Mouse (Mus musculus) stomach, postnatal 0 days (tissue): ENCODE data around the gene Cav1. TPM values are rescaled to one million over a fixed set of nuclear protein-coding genes. Genes with fewer than 3 reads are reported as not detected.

Source experiments
- ATAC-seq: fragments of 200-750 bp; cut with Nextera tagmentation; 2 replicates; pipeline ENCODE4 v1.8.0; 2017; ENCODE audit not compliant: low FRiP score, low TSS enrichment
- DNase-seq: peaks from one replicate; pipeline ENCODE4 v3.0.0-alpha.2; 2016; ENCODE audit warnings: low spot score
- H3K27ac ChIP-seq: fragments of 300-500 bp; sonication (generic); replicated peaks from 2 replicates; pipeline ENCODE4 v1.5.1; 2014; ENCODE audit warnings: mild to moderate bottlenecking, control low read depth
- H3K27me3 ChIP-seq: fragments of 300-500 bp; sonication (generic); 2 replicates; pipeline ENCODE4 v1.6.1; 2014; ENCODE audit warnings: low read length; ENCODE audit not compliant: control insufficient read depth, insufficient read depth
- H3K36me3 ChIP-seq: fragments of 300-500 bp; sonication (generic); 2 replicates; pipeline ENCODE4 v1.6.1; 2014; ENCODE audit warnings: low read length, mixed read lengths; ENCODE audit not compliant: control insufficient read depth, insufficient read depth
- H3K4me1 ChIP-seq: fragments of 300-500 bp; sonication (generic); replicated peaks from 2 replicates; pipeline ENCODE4 v1.6.1; 2014; ENCODE audit warnings: antibody characterized with exemption; ENCODE audit not compliant: control insufficient read depth, insufficient read depth
- H3K4me2 ChIP-seq: fragments of 300-500 bp; sonication (generic); replicated peaks from 2 replicates; pipeline ENCODE4 v1.6.1; 2014; ENCODE audit warnings: low read depth, mild to moderate bottlenecking, control low read depth, moderate library complexity
- H3K4me3 ChIP-seq: fragments of 300-500 bp; sonication (generic); 2 replicates; pipeline ENCODE4 v1.5.1; 2014; ENCODE audit warnings: low read depth, low read length, control low read depth
- H3K9ac ChIP-seq: fragments of 300-500 bp; sonication (generic); 2 replicates; pipeline ENCODE4 v1.6.1; 2014; ENCODE audit warnings: mild to moderate bottlenecking, low read length, control low read depth, mixed read lengths
- H3K9me3 ChIP-seq: fragments of 300-500 bp; sonication (generic); 2 replicates; pipeline ENCODE4 v1.6.1; 2016; ENCODE audit warnings: low read length; ENCODE audit not compliant: control insufficient read depth
- CTCF ChIP-seq: IDR thresholded peaks from 2 replicates; pipeline ENCODE4 v1.5.1; 2016; ENCODE audit warnings: antibody characterized with exemption, low read depth, mild to moderate bottlenecking, moderate library complexity
- EP300 ChIP-seq: optimal IDR thresholded peaks from 2 replicates; pipeline ENCODE3; 2016; ENCODE audit warnings: antibody characterized with exemption
- WGBS: fragments of 180-500 bp; shearing (Covaris S2); extraction: QIAGEN DNeasy Blood & Tissue Kit; methylation state at CpG from one replicate; pipeline ENCODE4 v1.1.7; 2014; 5-methylcytosine and 5-hydroxymethylcytosine counted together
- polyA plus RNA-seq: library from polyadenylated mRNA; unstranded; fragments of >200 nt; fragmentation: Nextera tagmentation; extraction: Ambion mirVana; gene quantifications from 2 replicates; pipeline ENCODE4 v1.2.1, GENCODE M21; 2015

The Cav1 gene
- polyA plus RNA-seq, 1 experiment from 2014 or later: 346 TPM

DNA sequence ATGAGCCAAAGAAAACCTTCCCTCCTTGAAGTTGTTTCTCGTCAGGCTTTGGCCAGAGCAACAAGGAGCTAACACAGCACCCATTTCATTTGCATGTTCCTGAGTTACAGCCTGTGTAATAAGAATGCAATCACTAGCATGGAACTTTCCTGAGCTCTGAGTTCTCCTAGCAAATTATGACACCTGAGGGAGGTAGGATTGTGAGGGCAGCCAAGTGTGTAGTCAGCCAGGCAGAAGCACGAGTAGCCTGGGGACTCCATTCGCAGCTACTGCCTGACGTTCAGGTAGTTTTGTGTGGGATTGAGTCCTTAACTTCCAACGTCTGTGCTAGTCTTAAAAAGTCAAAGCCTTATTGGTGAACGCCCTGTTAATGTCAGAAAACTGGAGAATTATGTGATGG is 75.6 kb downstream of the Cav1 start:
- no peaks in the 10 kb centered on the region for H3K27me3 ChIP-seq
- ATAC-seq (no peak), DNase-seq (no peak)
- no peak overlapping the region for H3K4me3 ChIP-seq
- no peaks in the 10 kb centered on the region for H3K4me1 ChIP-seq
- H3K36me3 ChIP-seq: no peaks in the 10 kb centered on the region
- no peak overlapping the region for H3K9ac ChIP-seq
- 75% methylated on average over 6 of the region's 6 CpGs for WGBS
- H3K9me3 ChIP-seq: no peaks in the 10 kb centered on the region
- no peak overlapping the region for H3K4me2 ChIP-seq
- TF ChIP-seq CTCF (no peak), EP300 (no peak)
- no peak overlapping the region for H3K27ac ChIP-seq

DNA sequence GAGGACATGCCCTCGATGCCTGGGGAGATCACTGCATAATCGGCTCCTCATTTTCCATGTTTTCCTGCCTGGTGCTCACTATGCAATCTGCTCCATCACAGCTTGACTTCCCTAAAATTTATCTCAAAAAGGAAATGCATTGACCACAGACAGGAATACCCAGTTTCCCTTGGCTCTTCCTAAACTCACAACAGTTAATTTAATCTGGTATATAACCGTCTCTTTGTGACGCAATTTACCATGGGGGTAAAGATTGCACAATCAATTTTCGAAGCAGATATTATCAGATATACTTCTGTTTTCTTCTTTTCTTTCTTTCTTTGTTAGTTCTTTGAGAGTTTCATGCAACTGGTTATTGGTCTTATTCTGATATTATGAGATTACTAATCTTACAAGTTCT is 79.4 kb downstream of the Cav1 start:
- Histone ChIP-seq H3K27me3 (no peaks in the 10 kb centered on the region), H3K4me1 (no peaks in the 10 kb centered on the region), H3K36me3 (no peaks in the 10 kb centered on the region), H3K9ac (no peak overlapping the region), H3K27ac (no peak overlapping the region), H3K9me3 (no peaks in the 10 kb centered on the region), H3K4me3 (no peak overlapping the region), H3K4me2 (no peak overlapping the region)
- TF ChIP-seq EP300: no peak
- TF ChIP-seq CTCF: no peak
- no peak for ATAC-seq
- no peak for DNase-seq
- WGBS: 73% methylated on average over 5 of the region's 5 CpGs

DNA sequence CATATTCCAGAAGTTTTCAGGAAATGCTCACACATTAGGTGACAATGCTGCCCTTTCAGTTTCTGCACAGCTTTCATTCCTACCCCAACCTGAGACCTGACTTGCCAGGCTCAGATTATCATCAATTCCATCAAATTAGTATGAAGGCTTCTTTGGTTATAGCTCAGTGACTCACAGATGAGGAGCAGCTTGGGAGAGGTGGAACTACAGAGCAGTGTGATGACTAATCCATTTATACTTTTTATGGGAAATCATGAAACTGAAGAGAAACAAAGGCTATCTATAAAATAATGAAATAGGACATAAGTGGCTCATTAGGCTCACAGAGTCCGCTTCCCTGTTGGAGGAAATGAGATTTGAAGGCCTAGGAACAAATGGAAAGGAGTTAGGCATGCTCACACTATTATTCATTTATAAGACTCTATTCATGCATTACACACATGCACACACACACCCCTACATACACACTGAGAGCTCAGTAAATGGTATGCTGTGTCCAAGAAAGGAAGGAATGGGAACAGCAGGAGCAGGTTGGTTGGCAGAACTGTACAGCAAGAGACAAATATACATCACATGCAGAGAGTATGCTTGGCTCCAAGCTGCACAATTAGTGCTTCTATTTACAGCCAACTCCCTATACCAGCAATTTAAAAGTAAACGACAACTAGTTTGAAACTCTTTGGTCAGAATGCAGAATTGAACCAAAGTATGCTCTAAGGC is 82.0 kb downstream of the Cav1 start:
- Histone ChIP-seq H3K27me3 (no peaks in the 10 kb centered on the region), H3K4me1 (no peaks in the 10 kb centered on the region), H3K9me3 (no peaks in the 10 kb centered on the region), H3K27ac (no peak overlapping the region), H3K4me2 (no peak overlapping the region), H3K4me3 (no peak overlapping the region), H3K9ac (no peak overlapping the region), H3K36me3 (no peaks in the 10 kb centered on the region)
- no peak for TF ChIP-seq CTCF
- no peak for TF ChIP-seq EP300
- ATAC-seq (no peak), DNase-seq (no peak)
- WGBS: 77% methylated on average over 2 of the region's 2 CpGs

Other genes with a start within 250 kb of the Cav1 start
- 111 and 114 TPM in 2 replicates for gene Tes, start 241.2 kb upstream of the Cav1 start, polyA plus RNA-seq
- gene Cav2, start 25.1 kb upstream of the Cav1 start, polyA plus RNA-seq: 62.7 and 63.5 TPM in 2 replicates
- 4.0 and 4.5 TPM in 2 replicates for gene Met, start 157.5 kb downstream of the Cav1 start, polyA plus RNA-seq